Mouse (Mus musculus) CD4-positive naive resting alpha-beta T cell, adult 76 days (primary cell): ENCODE results near the gene B3gnt7. TPM values are rescaled to one million over a fixed set of nuclear protein-coding genes. Genes with fewer than 3 reads are reported as not detected.

Experiments
- total RNA-seq: library from RNA; stranded (reverse); gene quantifications from one replicate; pipeline ENCODE4 v1.2.4, GENCODE M21; 2023

B3gnt7 gene
- total RNA-seq = 4.7 TPM

GRCm38 (mm10) chr1:86302532-86302931 is at the start of gene B3gnt7:
Gene B3gnt7, plus strand, starts transcription at chr1:86302832.

Other genes starting within 250 kb of the B3gnt7 start
- gene Psmd1, start 238.4 kb upstream of the B3gnt7 start, total RNA-seq = 46.4 TPM
- gene Htr2b, start 190.9 kb upstream of the B3gnt7 start, total RNA-seq = not detected
- not detected for gene Gm21972, start 169.2 kb upstream of the B3gnt7 start, total RNA-seq
- 7.8 TPM for gene Armc9, start 148.1 kb upstream of the B3gnt7 start, total RNA-seq
- gene Ncl, start 56.6 kb downstream of the B3gnt7 start, total RNA-seq = 548 TPM
- not detected for gene Nmur1, start 123.4 kb downstream of the B3gnt7 start, total RNA-seq
- gene Tex44, start 123.5 kb downstream of the B3gnt7 start, total RNA-seq = not detected
- 1,388 TPM for gene Ptma, start 223.9 kb downstream of the B3gnt7 start, total RNA-seq